Mouse (Mus musculus): Measurements from ENCODE around the gene Gnb1.

GRCm38 (mm10) chr4:155562725-155563399 lies 71.7 kb downstream of the Gnb1 start:
- no peak for TF ChIP-seq POLR2A (IDR thresholded peaks at IDR 0.05; ENCODE audit: low read depth, low read length)
- no peak for TF ChIP-seq CTCF (IDR thresholded peaks at IDR 0.05; ENCODE audit: extremely low read depth, insufficient read depth, insufficient read length, insufficient replicate concordance)

All from spleen, adult 2 months (tissue).